Comparison of ENCODE assay signal across 10 mouse cellular contexts in the genomic region with DNA sequence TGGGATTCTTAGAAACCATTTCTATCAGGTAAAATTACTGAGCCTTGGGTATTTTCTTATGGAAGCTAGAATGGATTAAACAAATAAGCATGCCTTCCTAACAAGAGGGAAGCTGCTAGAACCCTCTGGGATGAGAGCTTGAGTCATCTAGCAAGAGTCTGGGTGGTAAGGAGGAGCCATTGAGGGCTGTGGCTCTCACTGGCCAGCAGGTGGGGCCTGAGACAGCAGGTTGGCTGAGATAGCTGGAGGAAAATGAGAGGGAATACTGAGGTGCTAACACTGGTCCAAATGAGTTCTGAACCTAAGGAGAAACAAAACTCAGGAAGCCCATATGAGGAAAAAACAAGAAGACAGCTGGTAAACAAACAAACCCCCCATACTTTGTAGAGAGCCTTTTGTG. TPM values are rescaled to one million over a fixed set of nuclear protein-coding genes. Genes with fewer than 3 reads are reported as not detected.
A peak's percentile ranks its signal among the peaks of the same experiment; 100 is the strongest.
DNase-seq lines count a peak whose midpoint lies in the region; ATAC-seq and TF ChIP-seq lines count a peak whose summit lies in the region.
"Had no signal": no experiment of that assay in that cellular context is flagged by ENCODE, and none has a peak within 500 bp of the region (broad histone marks: within the 10 kb centered on the region; RNA-seq: fewer than 3 reads in every experiment).

No protein-coding gene starts in this region.

- H3K27ac ChIP-seq in cerebellum, adult 2 months (ENCODE audit: insufficient read depth, low read length) = no peak overlapping the region
- H3K27ac ChIP-seq: hindbrain, embryonic 14.5 days; lung, embryonic 15.5 days had no signal

- no peak overlapping the region for H3K4me3 ChIP-seq in cerebellum, adult 2 months (replicated peaks; ENCODE audit: insufficient read depth, low read depth, low read length)
- H3K4me3 ChIP-seq: lung, embryonic 15.5 days had no signal

- no peak for ATAC-seq in erythroid progenitor cell, adult 5-6 weeks (replicated peaks; ENCODE audit: low FRiP score, poor library complexity, severe bottlenecking)

- TF ChIP-seq CTCF in cerebellum, adult 2 months (IDR thresholded peaks at IDR 0.05; ENCODE audit: borderline replicate concordance, insufficient read depth, low read depth, low read length) = peak; percentile 60

- no peaks in the 10 kb centered on the region for H3K27me3 ChIP-seq in cerebellum, adult 2 months (ENCODE audit: control insufficient read depth, insufficient read depth, low read length)
- H3K27me3 ChIP-seq: lung, embryonic 15.5 days had no signal

- TF ChIP-seq POLR2A in cerebellum, adult 2 months (IDR thresholded peaks at IDR 0.05; ENCODE audit: borderline replicate concordance, insufficient read depth, low read length) = no peak

- DNase-seq in cerebellum, adult 2 months = no peak
- DNase-seq in cerebellum, adult 11-12 months = no peak
- DNase-seq in left cerebral cortex, postnatal 4 days = peak; percentile 33
- DNase-seq in left cerebral cortex, adult 11 months (ENCODE audit: low spot score) = no peak
- DNase-seq in MN1 (ENCODE audit: low spot score) = peak; percentile 34
- peak; percentile 33 to 69 for DNase-seq in kidney, postnatal 36 days
- DNase-seq in urinary bladder, postnatal 36 days (ENCODE audit: low spot score in 2 of 2) = no peak

- no peaks in the 10 kb centered on the region; the same call in 1 of the 2 replicates for H3K4me1 ChIP-seq in cerebellum, adult 2 months (ENCODE audit: control insufficient read depth, insufficient read depth, low read length)

- intact Hi-C loops in left cerebral cortex, postnatal 4 days (cut with DNase I) = loop anchor here (10.0 kb wide), 1 partner anchor 477 kb away; no protein-coding TSS in a partner anchor

RNA-seq across cellular contexts. Expression of a gene that starts 42.1 kb away (rescaled TPM):
- polyA plus RNA-seq in cerebellum, adult 2 months (2012; rRNA removed) = 10.0 and 10.6 TPM in 2 replicates
- total RNA-seq in left cerebral cortex, postnatal 4 days (2021) = 10 to 100 TPM; 34.3 to 34.8 TPM
- 1.3 and 3.2 TPM in 2 replicates for total RNA-seq in erythroid progenitor cell, adult 5-6 weeks (2015; ENCODE audit: low replicate concordance)
- total RNA-seq in erythroid progenitor cell, adult 5-6 weeks (2017; ENCODE audit: low replicate concordance) = 2.8 and 4.5 TPM in 2 replicates

Comparison
In these comparisons a context has a peak if more than half of its experiments do, and no peak if none do; other contexts are left out.
1. DNase-seq: peak in left cerebral cortex, postnatal 4 days (single experiment), MN1 (single experiment) and kidney, postnatal 36 days (2 of 2); none in cerebellum, adult 2 months (0 of 2), cerebellum, adult 11-12 months (single experiment), left cerebral cortex, adult 11 months (single experiment) and urinary bladder, postnatal 36 days (0 of 2).
2. RNA of a gene that starts 42.1 kb away (total RNA-seq): 34.3 to 34.8 TPM in left cerebral cortex, postnatal 4 days; 1.3 to 4.5 TPM in erythroid progenitor cell, adult 5-6 weeks; every median in the first group is over 4 times any median in the second.